Mouse (Mus musculus): ENCODE data around the gene Rc3h1.
A peak's percentile ranks its signal among the peaks of the same experiment; 100 is the strongest.
"Not testable (repeated sequence)": the region's sequence is repeated elsewhere in the genome, so short reads cannot be mapped to it uniquely, and the experiment has no call there.

The Rc3h1 gene

DNA sequence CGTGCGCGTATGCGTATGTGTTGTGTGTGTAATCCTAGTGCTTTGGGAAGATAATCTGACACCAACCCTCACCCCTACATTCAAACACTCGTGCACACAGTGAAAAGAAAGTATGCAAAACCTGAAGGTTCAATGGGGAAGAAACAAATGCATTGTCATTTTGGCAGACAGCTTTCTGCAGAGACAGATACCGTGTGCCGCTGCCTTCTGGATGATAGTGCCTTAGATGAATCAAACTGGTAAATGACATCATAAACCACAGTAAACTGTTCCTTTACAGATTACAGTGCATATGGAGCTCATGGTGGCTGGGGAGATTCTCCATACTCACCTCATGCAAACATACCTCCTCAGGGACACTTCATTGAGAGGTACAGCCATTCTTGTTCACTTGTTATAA lies 57.0 kb downstream of the Rc3h1 start:
- no peak for DNase-seq (ENCODE audit: low read depth, low spot score)

DNA sequence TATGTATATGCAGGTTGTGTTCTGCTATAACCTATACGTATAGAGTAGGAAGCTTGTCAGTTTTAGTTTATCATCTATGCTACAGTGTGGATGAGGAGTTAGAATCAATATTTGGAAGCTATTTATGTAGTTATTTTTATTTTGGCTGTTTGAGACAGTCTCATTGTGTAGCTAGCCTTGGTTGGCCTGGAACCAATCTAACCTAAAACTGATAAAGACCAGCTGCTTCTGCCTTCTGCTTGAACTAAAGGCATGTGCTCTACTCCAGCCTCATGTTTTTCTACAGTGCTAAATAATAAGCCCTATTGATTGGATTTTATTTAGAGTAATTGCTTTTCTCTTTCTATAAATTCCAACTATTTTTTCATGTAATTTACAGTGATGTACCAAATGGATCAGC lies 61.0 kb downstream of the Rc3h1 start:
- no peak for DNase-seq (ENCODE audit: low read depth, low spot score)

DNA sequence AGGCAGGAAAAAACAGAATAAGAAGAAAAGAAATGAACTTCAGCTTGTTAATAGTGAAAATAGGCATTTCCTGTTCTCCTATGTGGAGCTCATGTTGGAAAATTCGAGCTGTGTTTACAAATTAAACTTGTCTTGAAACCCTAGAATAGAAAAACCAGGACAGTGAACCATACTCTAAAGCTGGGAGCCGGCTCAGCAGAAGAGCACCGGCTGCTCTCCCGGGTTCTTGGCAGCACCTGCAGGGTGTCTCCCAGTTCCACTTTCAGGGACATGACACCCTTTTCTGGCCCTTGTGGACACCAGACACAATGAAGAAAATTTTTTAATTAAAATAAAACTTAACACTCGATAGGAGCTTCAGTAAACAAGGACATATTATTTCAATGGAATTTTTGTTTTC lies 62.4 kb downstream of the Rc3h1 start:
- DNase-seq (ENCODE audit: low read depth, low spot score) = no peak

DNA sequence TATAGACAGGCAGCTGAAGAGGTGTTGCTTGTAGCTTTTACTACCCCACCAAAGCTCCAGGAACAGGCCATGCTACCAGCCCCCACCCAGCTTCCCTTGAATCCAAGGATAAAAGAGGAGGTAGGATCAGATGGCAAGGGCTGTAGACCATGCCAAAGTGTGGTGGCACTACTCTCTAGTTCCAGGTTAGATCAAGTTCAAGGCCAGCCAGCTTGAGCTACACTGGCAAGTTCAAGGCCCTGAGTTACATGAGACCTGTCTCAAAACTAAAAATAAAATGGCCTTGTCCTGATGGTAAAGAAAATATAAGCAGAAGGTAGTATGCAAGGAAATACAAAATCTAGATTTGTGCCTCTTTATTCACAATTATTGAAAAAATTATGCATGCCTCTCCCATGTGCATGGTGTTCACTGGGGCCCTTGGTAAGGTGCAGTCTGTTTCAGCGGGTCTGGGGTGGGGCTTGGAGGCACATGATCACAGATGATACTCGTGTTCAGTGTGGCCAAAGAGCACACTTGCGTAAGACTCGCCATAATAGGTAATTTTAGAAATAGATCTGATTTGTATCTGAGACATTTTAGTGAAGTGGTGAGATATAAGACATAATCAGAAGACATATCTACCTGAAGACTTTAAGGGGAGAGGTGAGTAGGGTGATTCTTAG lies 72.0 kb downstream of the Rc3h1 start, which contains the start of gene Serpinc1:
Serpinc1 (plus strand) TSS at position 515 of the 665 bp plus-strand sequence.
- DNase-seq (ENCODE audit: low read depth, low spot score) = no peak

DNA sequence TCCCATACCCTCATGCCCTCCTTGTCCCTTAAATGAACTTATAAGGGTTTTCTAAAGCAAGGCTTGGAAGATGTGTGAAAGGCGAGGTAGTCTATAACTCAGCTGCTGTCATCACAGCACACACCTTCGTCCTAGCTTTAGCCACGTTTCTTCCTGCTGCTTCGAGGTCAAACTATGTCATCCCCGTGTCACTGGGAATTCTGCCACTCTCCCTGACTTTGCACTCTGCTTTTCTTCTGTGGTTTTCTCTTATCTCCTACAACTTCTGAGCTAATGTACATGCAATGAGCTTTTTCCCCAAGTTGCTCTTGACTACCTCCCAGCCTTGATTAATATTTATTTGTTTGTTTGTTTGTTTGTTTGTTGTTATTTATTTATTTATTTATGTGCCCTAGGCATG lies 73.8 kb downstream of the Rc3h1 start:
- no peak for DNase-seq (ENCODE audit: low read depth, low spot score)

DNA sequence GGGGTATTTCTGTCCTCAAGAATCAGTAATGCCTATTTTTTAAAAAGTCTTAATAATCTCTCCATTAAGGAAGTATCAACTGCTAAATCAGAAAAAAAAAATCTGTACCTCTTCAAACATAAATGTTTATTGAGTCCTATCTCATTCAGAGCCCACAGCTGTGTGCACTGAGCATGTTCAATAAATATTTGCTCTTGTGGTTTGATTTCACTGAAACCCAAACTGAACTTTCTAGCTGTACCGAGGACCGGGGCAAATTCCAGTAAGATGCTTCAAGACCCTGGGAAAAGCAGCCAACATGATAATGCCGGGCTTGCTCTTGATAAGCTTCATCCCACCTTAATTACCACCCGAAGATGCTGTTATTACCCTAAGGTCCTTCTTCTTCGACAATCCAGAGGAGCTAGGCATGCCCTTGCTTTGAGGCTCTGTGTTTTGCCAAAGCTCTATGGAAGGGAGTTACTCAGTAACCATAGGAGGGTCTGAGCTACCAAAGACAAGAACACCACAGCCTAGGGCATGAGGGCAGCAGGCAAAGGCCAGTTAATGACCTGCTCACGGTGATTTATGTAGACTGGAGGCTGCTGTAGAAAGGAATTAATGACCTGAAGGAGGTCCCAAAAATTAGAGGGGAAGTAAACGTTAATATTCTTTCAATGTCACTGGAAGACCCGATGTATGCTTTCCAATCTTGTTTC lies 74.5 kb downstream of the Rc3h1 start:
- no peak for DNase-seq (ENCODE audit: low read depth, low spot score)

DNA sequence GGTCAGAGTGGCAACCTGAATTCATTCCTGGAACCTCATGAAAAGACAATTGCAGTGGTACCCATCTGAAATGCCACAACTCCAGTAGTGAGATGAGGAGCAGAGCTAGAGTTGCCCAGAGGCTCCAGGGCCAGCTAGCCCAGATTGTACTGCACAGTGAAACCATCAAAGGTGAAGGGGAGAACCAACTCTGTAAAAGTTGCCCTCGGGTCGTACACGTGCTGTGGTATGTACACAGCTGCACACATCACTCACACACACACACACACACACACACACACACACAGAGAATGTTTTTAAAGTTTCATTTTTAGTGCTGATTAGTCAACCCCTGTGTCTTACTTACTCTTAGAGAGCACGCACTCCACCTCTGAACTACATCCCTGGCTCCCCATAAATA lies 75.1 kb downstream of the Rc3h1 start:
- DNase-seq (ENCODE audit: low read depth, low spot score) = no peak

DNA sequence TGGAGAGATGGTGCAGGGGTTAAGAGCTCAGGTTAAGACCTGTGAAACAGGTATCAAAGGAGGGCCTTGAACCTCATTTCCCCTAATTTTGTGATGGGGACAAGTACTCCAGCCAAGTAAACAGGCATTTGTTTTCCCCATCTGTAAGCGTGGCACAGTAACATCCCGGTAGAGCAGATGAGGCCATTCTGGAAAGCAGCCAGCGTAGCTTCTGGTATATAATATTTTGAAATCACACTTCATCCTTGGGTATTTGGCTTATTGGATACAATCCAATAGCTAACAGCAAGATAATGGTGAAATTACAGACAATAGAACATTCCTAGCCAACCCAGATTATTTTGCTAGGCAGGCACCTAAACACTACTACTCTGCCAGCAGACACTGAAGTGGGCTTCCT lies 76.7 kb downstream of the Rc3h1 start:
- DNase-seq (ENCODE audit: low read depth, low spot score) = no peak

DNA sequence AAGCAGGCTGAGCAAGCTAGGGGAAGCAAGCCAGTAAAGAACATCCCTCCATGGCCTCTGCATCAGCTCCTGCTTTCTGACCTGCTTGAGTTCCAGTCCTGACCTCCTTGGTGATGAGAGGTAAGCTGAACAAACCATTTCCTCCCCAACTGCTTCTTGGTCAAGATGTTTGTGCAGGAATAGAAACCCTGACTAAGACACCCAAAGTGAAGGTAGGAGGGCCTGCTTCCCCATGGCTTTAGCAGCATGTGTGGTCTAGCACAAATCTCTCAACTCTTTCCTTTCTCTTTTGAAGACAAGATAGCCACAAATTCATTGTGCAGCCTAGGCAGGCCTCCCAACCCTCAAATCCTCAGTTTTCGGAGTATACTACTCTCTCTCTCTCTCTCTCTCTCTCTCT lies 78.5 kb downstream of the Rc3h1 start:
- not testable (repeated sequence) for DNase-seq (ENCODE audit: low read depth, low spot score)

DNA sequence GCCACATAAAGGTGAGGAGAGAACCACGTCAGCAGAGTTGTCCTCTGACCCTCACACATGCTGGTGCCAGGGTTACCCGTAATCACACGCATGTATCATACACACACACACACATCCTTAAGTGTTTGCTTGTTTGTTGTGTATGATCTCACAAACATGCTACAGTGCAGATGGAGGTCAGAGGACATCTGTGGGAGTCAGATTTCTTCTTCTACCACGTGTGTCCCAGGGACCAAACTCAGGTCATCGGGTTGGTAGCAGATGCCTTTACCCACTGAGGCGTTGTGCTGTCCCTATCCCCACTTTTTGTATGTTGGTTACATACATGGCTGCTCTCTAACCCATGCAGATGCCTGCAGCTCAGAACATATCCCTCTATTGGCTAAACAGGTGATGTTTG lies 79.3 kb downstream of the Rc3h1 start:
- DNase-seq (ENCODE audit: low read depth, low spot score) = no peak

DNA sequence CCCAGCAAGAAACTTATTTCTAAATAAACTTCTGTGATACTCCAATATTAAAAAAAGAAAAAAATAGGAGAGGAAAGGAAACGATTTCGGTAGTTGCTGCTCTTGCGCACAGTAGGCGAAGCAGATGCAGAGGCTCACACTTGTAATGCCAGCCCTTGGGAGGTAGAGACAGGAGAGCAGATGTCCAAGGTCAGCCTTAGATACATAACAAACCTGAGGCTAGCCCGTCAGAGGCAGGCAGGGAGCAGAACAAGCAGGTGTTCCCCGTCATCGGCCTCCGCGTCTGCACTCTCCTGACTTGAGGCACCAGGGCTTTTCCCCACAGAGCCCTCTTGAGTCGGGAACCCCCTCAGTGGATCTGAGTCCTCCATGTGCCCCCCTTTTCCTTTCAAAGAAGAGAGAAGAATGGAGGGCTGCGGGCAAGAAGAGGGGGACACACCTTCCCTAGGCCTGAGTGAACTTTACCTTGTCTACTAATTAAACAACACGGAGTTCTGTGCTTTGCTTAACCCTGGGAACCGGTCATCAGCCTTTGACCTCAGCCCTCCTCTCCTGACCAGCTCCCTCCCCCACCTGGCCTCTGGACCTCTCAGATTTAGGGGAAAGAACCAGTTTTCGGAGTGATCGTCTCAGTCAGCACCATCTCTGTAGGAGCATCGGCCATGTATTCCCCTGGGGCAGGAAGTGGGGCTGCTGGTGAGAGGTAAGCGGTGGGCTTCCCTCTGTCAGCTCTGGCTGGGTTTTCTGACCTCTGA lies 80.8 kb downstream of the Rc3h1 start:
- DNase-seq (ENCODE audit: low read depth, low spot score) = no peak

DNA sequence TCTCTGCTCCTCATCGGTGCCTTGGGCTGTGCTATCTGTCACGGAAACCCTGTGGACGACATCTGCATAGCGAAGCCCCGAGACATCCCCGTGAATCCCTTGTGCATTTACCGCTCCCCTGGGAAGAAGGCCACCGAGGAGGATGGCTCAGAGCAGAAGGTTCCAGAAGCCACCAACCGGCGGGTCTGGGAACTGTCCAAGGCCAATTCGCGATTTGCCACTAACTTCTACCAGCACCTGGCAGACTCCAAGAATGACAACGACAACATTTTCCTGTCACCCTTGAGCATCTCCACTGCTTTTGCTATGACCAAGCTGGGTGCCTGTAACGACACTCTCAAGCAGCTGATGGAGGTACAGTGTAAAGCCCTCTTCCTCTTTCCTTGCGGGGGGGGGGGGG lies 83.2 kb downstream of the Rc3h1 start:
- DNase-seq (ENCODE audit: low read depth, low spot score) = peak; percentile 56

DNA sequence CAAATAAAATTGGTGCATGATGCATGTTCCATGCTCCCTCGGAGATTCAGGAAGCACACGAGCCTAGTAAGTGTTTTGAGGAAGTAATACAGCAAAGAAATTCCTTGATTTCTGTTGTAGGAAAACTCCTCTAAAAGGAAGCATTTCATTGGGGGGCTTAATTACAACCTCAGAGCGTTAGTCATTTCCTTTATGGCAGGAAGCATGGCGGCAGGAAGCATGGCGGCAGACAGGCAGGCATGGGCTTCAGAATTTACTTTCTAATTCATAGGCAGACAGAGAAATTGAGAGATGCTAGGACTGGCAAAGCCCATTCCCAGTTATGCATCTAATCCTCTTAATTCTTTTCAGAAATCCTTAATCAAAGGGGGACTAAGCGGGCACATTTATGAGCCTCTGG lies 87.6 kb downstream of the Rc3h1 start:
- DNase-seq (ENCODE audit: low read depth, low spot score) = no peak

DNA sequence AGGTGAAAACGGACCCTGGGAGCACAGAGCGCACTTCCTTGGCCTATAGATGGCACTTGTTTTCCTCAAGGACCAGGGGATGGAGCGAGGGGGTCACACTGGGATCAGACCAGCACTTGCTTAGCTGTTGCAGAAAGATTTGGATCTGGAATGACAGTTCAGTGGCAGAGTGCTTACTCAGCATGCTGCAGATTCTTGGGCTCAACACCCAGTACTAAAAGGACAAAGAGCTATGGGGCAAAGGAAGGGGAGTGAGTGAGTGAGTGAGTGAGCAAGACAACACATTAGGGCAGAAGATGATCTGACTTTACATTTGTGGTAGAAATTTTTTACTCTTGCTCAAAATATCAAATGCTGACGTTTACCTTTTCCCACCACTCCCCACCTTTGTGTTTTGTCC lies 98.7 kb downstream of the Rc3h1 start:
- DNase-seq (ENCODE audit: low read depth, low spot score) = no peak

DNA sequence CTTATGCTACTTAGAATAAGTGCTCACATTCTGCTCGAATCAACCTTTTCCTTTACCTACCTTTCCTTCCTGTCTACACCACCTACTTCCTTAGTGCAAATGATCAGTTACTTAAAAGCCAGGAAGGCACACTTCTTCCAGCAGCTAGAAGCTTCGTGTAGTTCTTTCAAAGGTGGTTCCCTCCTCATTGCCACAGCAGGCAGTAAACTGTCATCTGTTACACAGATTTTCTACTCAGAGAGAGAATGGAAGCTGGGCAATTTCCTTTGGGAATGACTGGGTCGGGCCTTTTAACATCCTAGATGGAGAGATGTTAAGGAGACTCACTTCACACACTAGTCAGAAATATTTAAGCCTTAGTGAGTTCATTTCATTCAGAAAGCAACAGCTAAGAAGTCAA lies 99.3 kb downstream of the Rc3h1 start:
- DNase-seq (ENCODE audit: low read depth, low spot score) = peak; percentile 52

DNA sequence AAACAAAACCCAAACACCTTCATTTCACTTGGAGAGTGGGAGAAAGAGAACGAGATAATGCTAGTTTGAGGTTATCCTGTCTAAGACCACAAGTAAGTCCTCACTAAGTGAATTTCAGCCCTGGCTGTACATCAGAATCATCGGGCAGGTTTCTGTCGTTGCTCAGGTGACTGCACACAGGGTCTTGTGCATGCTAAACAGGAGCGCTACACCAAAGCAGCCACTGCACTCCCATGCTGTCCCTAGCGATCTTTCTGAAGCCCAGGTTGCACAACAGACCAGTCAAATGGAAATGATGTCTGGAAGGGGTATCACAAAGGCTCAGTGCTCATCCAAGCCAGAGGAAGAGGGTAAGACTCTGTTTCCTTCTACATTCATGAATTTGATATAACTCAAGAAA lies 100.3 kb downstream of the Rc3h1 start:
- no peak for DNase-seq (ENCODE audit: low read depth, low spot score)

DNA sequence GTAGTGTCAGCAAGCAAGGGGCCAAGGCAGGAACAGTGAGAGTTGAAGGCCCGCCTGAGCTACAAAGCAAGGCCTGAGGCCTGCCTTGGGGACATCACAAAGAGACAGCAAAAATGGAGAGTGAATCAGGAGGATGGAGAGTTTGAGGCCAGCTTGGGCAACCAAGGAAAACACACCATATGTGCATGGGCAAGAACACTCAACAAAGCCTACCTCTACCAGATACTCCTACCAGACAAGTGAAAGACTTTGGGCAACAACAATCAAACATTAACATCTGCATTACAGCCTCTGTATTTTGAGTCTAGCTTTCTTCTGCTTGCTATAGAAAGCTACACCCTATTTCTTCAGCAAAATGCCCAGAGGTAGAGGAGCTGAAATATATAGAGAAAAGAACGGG lies 101.8 kb downstream of the Rc3h1 start:
- DNase-seq (ENCODE audit: low read depth, low spot score) = no peak

DNA sequence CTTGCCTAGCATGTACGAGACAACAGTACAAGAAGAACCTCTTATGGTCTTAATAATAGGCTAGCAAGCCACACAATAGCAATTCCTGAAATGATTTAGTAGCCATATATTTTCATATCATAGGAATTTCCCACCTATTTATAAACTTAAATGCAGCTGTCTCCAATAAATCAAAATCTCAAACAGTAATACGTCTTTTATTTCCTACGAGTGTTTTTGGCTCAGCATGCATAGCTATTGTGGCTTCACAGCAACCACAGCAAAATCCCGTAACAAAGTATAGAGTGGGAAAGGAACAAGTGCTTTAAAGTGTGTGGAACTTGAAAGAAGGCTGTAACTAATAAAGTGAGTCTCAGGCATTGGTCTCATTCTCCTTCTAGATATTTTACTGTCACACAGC lies 104.2 kb downstream of the Rc3h1 start:
- DNase-seq (ENCODE audit: low read depth, low spot score) = no peak

DNA sequence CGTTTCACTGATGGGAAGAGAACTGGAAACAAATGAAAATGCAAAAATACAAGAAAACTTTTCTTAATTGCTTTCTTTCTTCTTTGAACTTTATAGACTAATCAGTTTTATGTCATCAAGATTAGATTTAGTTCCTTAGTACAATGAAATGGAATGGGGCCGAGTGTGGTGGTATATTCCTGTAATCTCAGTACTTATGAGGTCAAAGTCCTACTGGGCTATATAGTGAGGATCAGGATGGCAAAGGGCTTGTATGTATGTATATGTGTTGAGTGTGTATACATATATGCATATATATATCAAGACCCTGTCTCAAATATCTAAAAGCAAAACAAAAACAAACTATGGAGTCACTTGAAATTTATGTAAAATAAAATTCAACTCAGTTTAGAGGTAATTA lies 110.2 kb downstream of the Rc3h1 start:
- DNase-seq (ENCODE audit: low read depth, low spot score) = no peak

DNA sequence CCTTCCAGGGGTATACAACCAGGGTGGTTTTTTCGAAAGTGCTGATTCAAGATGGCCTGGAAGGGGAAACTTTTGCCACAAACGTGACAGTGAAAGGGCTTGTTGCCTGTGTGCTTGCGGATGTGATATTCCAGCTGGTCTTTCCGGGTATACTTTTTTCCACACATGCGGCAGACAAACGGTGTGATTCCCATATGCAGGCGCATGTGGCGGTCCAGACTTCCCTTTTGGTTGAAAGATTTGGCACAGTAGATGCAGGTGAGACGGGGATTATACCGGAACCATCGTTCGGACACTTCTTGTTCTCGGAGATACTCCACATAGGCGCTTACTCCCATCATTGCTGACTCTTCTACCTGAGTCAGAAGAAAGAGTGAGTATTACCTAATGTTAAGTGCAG lies 113.8 kb downstream of the Rc3h1 start:
- no peak for DNase-seq (ENCODE audit: low read depth, low spot score)
